Mouse (Mus musculus): ENCODE measurements around the gene Olfr66.

Gene Olfr66

GRCm38 (mm10) chr7:103886152-103886551 lies at the start of gene Olfr66:
Olfr66 (minus strand) TSS chr7:103886252.
- no peak for DNase-seq (ENCODE audit: low spot score)

DNA sequence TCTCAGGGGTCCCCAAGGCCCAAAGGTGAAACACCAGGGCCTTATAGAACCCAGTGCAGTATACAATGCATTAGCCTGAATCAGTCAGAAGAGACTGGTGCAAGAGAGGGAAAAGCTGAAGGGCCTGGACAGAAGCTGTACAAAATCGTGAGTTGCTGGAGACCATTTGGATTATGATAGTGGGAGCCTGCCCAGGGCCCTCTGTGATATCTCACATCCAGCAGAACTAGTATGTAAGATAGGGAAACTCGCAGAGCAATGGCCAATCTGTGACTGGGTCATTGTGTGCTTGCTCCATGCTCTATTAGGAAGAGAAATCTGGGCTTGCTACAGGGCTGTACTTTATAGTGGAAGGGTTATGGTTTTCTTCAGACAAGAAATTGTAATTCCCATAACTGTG lies 48.2 kb upstream of the Olfr66 start, which contains the start of gene Olfr632:
Olfr632 (plus strand) TSS at position 84 of the 400 bp plus-strand sequence.
- no peak for DNase-seq (ENCODE audit: low spot score)

- no peak for DNase-seq (ENCODE audit: low spot score)
These were observed 42.5 kb upstream of the Olfr66 start, which contains the start of gene Olfr631 for GRCm38 (mm10) chr7:103928525-103928924. Olfr631 (plus strand) TSS chr7:103928825.

DNA sequence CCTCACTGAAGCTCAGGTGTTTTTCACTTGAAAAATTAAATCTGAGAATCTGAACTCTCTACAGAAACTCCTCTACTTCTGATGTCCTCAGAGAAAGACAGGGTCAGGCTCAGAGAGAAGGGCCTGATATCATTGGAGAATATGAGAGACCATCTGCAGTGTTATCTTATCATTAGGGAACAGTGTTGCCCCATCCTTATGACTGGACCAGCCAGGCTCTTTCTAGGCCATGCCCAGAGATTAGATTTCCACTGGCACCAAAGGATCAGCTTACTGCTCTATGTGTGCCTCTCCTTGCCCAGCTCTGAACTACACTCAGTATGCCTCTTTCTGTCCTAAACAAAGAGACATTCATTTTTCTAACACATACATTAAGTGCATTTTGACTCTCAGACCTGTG lies 29.3 kb upstream of the Olfr66 start:
- no peak for DNase-seq (ENCODE audit: low spot score)

DNA sequence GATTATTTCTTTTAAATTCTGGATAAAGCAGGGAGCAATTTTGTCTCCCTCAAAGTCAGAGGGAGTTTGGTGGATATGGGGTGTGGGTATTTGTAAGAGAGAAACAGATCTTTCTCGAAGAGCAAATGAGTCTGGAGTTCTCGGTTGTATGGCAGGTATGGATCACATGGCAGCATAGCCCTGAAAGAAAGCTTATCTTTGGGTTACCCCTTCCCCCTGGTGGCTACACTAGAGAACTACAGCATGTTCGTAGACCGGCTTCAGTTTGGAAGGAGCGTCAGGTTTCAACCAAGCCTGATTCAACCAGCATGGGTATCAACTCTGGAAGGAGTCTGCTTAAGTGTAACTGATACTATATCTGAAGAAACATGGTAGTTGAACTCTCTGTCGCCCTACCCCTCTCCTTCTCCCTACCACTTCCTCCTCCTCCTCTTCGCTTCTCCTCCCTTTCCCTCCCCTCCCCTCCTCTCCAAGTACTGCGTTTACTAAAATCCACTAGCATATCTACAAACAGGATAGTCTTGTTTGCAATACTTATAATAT lies 27.0 kb upstream of the Olfr66 start:
- DNase-seq (ENCODE audit: low spot score), result no peak

DNA sequence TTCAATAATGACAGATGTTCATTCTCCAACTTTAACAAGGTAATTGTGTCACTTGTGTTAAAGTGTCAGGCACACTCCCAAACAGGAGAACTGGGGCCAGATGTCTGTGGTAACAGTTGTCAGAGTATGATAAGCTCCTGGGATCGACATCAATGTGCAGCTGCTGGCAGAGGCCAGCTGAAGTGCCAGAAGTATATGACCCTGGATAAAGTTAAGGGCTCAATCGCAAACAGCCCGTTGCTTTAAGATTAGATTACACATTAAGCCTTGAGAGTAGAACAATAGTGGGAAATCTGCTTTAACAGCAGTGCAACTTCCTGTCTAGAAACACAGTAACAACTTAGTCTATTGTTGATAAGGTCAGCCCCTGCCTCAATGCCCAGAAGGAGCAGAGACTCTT lies 24.0 kb upstream of the Olfr66 start:
- DNase-seq (ENCODE audit: low spot score), result no peak

DNA sequence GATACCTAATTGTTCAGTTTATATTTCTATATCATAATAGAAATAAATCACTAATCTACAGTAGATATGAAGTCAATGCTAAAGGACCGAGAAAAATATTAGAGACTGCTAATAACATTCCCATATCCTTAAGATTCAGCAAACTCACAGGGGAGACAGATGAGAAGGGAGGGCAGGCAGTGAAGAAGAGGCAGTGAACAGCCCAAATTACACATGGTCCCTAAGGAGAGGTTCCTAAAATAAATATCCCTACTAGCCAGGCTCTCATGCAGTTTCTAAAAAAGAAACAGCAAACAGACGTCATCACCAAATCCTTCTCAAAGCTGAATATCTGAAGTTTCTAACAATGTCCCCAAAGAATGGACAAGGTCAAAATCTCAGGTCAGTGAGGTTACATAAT lies 17.1 kb upstream of the Olfr66 start, which contains the start of gene Olfr65:
Olfr65 (plus strand) TSS at position 301 of the 400 bp plus-strand sequence.
- DNase-seq (ENCODE audit: low spot score), result no peak

GRCm38 (mm10) chr7:103894385-103894784 lies 8.3 kb upstream of the Olfr66 start, which contains the start of gene Olfr64:
Olfr64 (minus strand) TSS chr7:103894485.
- no peak for DNase-seq (ENCODE audit: low spot score)

GRCm38 (mm10) chr7:103877093-103877492 lies 9.0 kb downstream of the Olfr66 start:
- DNase-seq (ENCODE audit: low spot score), result no peak

DNA sequence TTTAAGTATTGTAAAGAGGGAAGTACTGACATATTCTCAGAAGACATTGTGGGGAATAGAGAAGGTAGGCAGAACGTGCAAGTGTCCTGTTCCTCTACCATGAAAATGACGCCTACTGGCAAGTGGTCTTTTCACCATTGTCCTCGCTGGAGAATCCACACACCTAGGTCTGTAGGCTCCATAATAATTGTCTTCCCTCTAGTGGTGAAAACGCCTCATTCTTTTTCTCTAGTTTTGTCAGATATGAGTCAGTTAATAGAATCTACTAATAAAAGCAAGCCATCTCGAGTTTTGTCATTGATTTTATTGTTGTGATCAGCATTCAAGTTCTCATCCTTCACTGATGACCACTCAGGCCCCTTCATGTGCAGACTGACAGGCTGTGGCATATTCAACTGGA lies 11.6 kb downstream of the Olfr66 start:
- DNase-seq (ENCODE audit: low spot score), result no peak

GRCm38 (mm10) chr7:103873064-103873463 lies 13.0 kb downstream of the Olfr66 start:
- no peak for DNase-seq (ENCODE audit: low spot score)

- DNase-seq (ENCODE audit: low spot score), result no peak
These were observed 15.4 kb downstream of the Olfr66 start for GRCm38 (mm10) chr7:103870667-103871066.

GRCm38 (mm10) chr7:103865716-103866115 lies 20.3 kb downstream of the Olfr66 start:
- no peak for DNase-seq (ENCODE audit: low spot score)

DNA sequence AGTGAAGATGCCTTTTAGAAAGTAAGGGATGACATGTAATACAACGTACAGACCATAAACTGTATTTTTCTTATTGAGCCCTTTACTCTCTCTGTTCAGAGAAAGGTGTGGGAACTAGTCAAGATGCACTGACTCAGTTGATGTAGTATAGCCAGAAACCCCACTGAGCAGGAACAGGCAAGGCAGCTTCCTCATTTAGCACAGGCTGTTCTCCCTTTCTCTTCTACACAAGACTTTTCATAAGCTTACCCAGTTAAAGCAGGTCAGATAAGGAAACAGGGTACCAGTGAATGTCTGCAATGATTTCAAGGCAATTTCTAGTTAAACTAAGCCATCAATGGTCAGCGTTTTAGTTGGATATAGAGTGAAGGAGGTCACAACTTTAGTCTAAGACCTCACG lies 24.5 kb downstream of the Olfr66 start:
- no peak for DNase-seq (ENCODE audit: low spot score)

GRCm38 (mm10) chr7:103860855-103861254 lies 25.2 kb downstream of the Olfr66 start:
- DNase-seq (ENCODE audit: low spot score), result peak; percentile 4

- DNase-seq (ENCODE audit: low spot score), result no peak
These were observed 27.0 kb downstream of the Olfr66 start for GRCm38 (mm10) chr7:103859076-103859475.

DNA sequence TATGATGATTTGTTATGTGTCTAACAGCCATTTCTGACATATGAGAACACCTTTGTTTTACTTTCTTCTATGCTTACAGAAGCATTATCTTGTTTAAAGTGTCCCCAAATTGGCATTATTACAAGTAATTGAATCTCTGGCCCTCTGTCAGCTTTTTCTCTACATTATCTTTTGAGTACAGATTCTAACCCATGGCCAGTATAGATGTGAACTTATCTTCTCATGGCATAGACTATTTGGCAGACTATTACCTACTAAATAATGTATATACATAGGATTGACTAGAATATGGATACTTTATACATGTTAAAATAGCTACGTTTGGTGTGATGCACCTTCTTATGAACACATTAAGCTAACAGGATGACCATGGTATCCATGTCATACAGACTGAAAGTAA lies 31.4 kb downstream of the Olfr66 start:
- DNase-seq (ENCODE audit: low spot score), result no peak

DNA sequence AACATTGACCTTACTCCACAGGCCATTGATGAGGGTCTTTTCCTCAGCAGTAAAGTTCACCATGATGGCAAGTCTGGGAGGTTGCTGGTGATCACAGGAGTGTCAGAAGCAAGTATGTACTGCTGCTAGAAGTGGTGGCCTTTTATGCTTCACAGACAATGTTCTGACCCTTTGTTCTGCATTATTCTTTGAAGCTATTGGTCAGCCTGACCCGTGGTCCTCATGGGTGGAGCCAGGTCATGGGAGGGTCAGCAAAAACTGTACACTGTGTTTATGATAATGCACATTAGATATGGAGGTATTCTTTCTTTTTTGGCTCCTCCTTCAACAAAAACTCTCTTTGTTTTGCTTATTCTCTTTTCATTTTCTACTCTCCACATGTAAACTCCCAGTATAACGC lies 33.0 kb downstream of the Olfr66 start, which contains the start of gene Hbb-y:
Hbb-y (minus strand) TSS at position 127 of the 400 bp plus-strand sequence.
- DNase-seq (ENCODE audit: low spot score), result no peak

DNA sequence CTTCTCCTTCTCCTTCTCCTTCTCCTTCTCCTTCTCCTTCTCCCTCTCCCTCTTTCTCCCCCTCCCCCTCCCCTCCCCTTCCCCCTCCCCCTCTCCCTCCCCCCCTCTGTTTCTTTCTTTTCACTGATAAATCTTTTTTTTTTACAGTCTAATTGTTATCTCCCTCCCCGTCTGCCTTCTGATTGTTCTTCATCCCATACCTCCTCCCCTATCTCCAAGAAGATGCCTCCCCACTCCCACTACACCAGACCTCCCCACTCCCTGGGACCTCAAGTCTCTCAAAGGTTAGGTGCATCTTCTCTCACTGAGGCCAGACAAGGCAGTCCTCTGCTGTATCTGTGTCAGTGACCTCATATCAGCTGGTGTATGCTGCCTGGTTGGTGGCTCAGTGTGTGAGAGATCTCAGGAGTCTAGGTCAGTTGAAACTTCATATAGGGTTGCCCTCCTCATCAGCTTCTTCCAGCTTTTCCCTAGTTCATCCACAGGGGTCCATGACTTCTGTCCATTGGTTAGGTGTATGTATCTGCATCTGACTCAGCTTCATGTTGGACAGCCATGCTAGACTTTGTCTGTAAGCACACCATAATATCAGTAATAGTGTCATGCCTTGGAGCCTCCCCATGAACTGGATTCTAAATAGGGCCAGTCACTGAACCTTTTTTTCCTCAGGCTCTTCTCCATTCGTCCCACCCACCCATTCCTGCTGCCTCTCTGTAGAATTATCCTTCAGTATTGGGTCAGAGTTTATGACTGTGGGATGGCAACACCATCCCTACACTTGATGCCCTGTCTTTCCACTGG lies 41.3 kb downstream of the Olfr66 start:
- DNase-seq (ENCODE audit: low spot score), result no peak

- DNase-seq (ENCODE audit: low spot score), result no peak
These were observed 43.0 kb downstream of the Olfr66 start, which contains the start of gene Hbb-bh1 for GRCm38 (mm10) chr7:103843034-103843433. Hbb-bh1 (minus strand) TSS chr7:103843164.

GRCm38 (mm10) chr7:103840268-103840667 lies 45.8 kb downstream of the Olfr66 start, which contains the start of gene Hbb-bh2:
Hbb-bh2 (minus strand) TSS chr7:103840520.
- no peak for DNase-seq (ENCODE audit: low spot score)
